8 mouse cellular contexts compared by ENCODE assay signal in the genomic region with DNA sequence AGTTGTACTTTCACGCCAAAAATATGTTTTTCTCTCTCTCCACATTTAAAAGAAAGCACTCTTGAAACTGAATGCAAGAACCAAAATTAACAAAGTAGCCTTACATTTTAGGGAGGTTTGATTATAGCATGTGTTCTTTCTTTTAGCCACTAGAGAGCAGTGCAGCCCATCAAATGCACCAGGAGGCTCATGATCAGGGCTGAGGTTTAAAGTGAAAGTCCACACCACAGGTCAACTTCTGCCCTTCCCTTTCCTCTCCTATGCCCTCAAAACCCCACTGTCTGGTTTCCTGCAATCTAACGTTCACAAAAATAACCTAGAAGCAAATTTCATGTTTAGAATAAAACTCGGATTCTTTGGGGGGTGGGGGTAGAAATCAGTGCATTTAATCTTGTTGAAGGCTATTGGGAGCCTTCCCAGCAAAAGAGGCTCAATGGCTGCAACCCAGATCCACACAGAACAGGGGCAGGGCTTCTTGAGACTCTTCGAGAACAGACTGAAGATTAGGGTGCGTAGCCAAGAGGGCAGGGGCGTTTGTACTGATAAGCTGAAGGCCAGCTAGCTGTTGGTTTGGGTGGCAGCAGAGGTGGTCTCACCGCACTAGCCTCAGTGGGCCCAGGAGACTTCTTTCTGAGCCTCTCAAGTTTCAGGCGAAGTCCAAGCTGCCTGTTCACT. TPM values are rescaled to one million over a fixed set of nuclear protein-coding genes. Genes with fewer than 3 reads are reported as not detected.
DNase-seq lines count a peak whose midpoint lies in the region; ATAC-seq and TF ChIP-seq lines count a peak whose summit lies in the region.

No protein-coding gene starts in this region.

- 26% methylated on average over 8 of the region's 8 CpGs for WGBS in heart, embryonic 15.5 days
- WGBS in kidney, postnatal 0 days = 32% methylated on average over 8 of the region's 8 CpGs
- WGBS in lung, embryonic 16.5 days = 31% methylated on average over 8 of the region's 8 CpGs

- 0 out of 2 replicates have a peak, but pooled peaks cover 3% of the 10 kb centered on the region for H3K4me1 ChIP-seq in heart, embryonic 15.5 days (replicated peaks)
- no peaks in the 10 kb centered on the region for H3K4me1 ChIP-seq in kidney, postnatal 0 days (replicated peaks; ENCODE audit: insufficient read depth, low read length)
- H3K4me1 ChIP-seq in lung, embryonic 16.5 days (replicated peaks; ENCODE audit: control insufficient read depth, insufficient read depth, low read length) = peaks cover 3% of the 10 kb centered on the region; the same call in 1 of the 2 replicates

- TF ChIP-seq CTCF in kidney, postnatal 0 days (IDR thresholded peaks at IDR 0.05; ENCODE audit: low read depth) = peak; percentile 94

- intact Hi-C loops in gastrocnemius, postnatal 36 days (cut with DNase I) = no loop called here

- no peak overlapping the region for H3K27ac ChIP-seq in heart, embryonic 15.5 days
- H3K27ac ChIP-seq in kidney, postnatal 0 days = peak overlapping the region; percentile 47; the same call in 1 of the 2 replicates
- H3K27ac ChIP-seq in lung, embryonic 16.5 days (ENCODE audit: low read length) = no peak overlapping the region

- peak overlapping the region; percentile 42 for H3K4me2 ChIP-seq in heart, embryonic 15.5 days
- H3K4me2 ChIP-seq in kidney, postnatal 0 days (ENCODE audit: low read length) = peak overlapping the region; percentile 27; the same call in 1 of the 2 replicates
- H3K4me2 ChIP-seq in lung, embryonic 16.5 days (ENCODE audit: low read depth, low read length) = peak overlapping the region; percentile 26; the same call in 1 of the 2 replicates

- H3K4me3 ChIP-seq in heart, embryonic 15.5 days = peak overlapping the region; percentile 15; the same call in 1 of the 2 replicates
- no peak overlapping the region for H3K4me3 ChIP-seq in kidney, postnatal 0 days (replicated peaks; ENCODE audit: low read depth, low read length)
- H3K4me3 ChIP-seq in lung, embryonic 16.5 days (ENCODE audit: low read length) = peak overlapping the region; percentile 16; the same call in 1 of the 2 replicates

- no peaks in the 10 kb centered on the region for H3K27me3 ChIP-seq in heart, embryonic 15.5 days
- H3K27me3 ChIP-seq in kidney, postnatal 0 days (ENCODE audit: insufficient read depth, low read length) = no peaks in the 10 kb centered on the region
- H3K27me3 ChIP-seq in lung, embryonic 16.5 days (ENCODE audit: control insufficient read depth, insufficient read depth, low read depth, low read length) = no peaks in the 10 kb centered on the region

- peak; percentile 19 for DNase-seq in gastrocnemius, adult 18-20 months (ENCODE audit: low spot score)
- DNase-seq in gastrocnemius, postnatal 36 days = no peak
- DNase-seq in embryo, embryonic 11 days = peak; percentile 67
- DNase-seq in kidney, postnatal 0 days (ENCODE audit: low spot score) = peak; percentile 93
- peak; percentile 78 for DNase-seq in retina, postnatal 1 day

- no peak overlapping the region for H3K9ac ChIP-seq in heart, embryonic 15.5 days
- no peak overlapping the region for H3K9ac ChIP-seq in kidney, postnatal 0 days (ENCODE audit: low read depth, low read length)
- H3K9ac ChIP-seq in lung, embryonic 16.5 days (ENCODE audit: low read length) = no peak overlapping the region

- ATAC-seq in activated CD4-positive, CD25-positive, alpha-beta regulatory T cell, adult 4 months = peak; percentile 66
- no peak for ATAC-seq in heart, embryonic 15.5 days (replicated peaks; ENCODE audit: insufficient number of reproducible peaks, insufficient read depth, low FRiP score, low read depth)
- peak; percentile 71; the same call in 1 of the 2 replicates for ATAC-seq in kidney, postnatal 0 days (replicated peaks; ENCODE audit: low FRiP score, low read depth)
- ATAC-seq in lung, embryonic 16.5 days (ENCODE audit: low read depth) = peak; percentile 80

- no peaks in the 10 kb centered on the region for H3K9me3 ChIP-seq in heart, embryonic 15.5 days (replicated peaks)
- no peaks in the 10 kb centered on the region for H3K9me3 ChIP-seq in kidney, postnatal 0 days (replicated peaks; ENCODE audit: low read length)
- no peaks in the 10 kb centered on the region for H3K9me3 ChIP-seq in lung, embryonic 16.5 days (ENCODE audit: control insufficient read depth, low read length)

- no peaks in the 10 kb centered on the region for H3K36me3 ChIP-seq in heart, embryonic 15.5 days
- no peaks in the 10 kb centered on the region for H3K36me3 ChIP-seq in kidney, postnatal 0 days (ENCODE audit: insufficient read depth, low read length)
- H3K36me3 ChIP-seq in lung, embryonic 16.5 days (ENCODE audit: control insufficient read depth, insufficient read depth, low read length) = no peaks in the 10 kb centered on the region

RNA-seq across cellular contexts. Expression of gene Zfp770, which starts 59.3 kb away (rescaled TPM):
- 10 to 100 TPM; 18.4 to 24.4 TPM for total RNA-seq in gastrocnemius, adult 18-20 months (2021)
- 10 to 100 TPM; 16.8 to 23.3 TPM for total RNA-seq in gastrocnemius, postnatal 36 days (2021)
- 1 to 10 TPM; 1.9 to 2.2 TPM for polyA plus RNA-seq in activated CD4-positive, CD25-positive, alpha-beta regulatory T cell, adult 4 months (2017; shearing (Covaris generic))
- 3.0 and 3.4 TPM in 2 replicates for polyA plus RNA-seq in heart, embryonic 15.5 days (2015; fragmentation: Nextera tagmentation; extraction: Ambion mirVana)
- polyA plus RNA-seq in kidney, postnatal 0 days (2015; fragmentation: Nextera tagmentation; extraction: Ambion mirVana) = 4.6 and 4.9 TPM in 2 replicates
- 3.3 and 3.6 TPM in 2 replicates for polyA plus RNA-seq in lung, embryonic 16.5 days (2015; fragmentation: Nextera tagmentation; extraction: Ambion mirVana)

Comparison
In these comparisons a context has a peak if more than half of its experiments do, and no peak if none do; other contexts are left out.
1. DNase-seq: peak in gastrocnemius, adult 18-20 months (single experiment), embryo, embryonic 11 days (single experiment), kidney, postnatal 0 days (single experiment) and retina, postnatal 1 day (single experiment); none in gastrocnemius, postnatal 36 days (0 of 2).
2. Peak in every context shown above with its lines, with median percentiles within 50 percentile points of each other: H3K4me2 ChIP-seq.